Mouse (Mus musculus): ENCODE results near the gene Xylb. TPM values are rescaled to one million over a fixed set of nuclear protein-coding genes. Genes with fewer than 3 reads are reported as not detected.
A peak's percentile ranks its signal among the peaks of the same experiment; 100 is the strongest.
"Not testable (repeated sequence)": the region's sequence is repeated elsewhere in the genome, so short reads cannot be mapped to it uniquely, and the experiment has no call there.

The Xylb gene
- total RNA-seq, 1 experiment from 2014 or later: not detected

- ATAC-seq (replicated peaks; ENCODE audit: insufficient number of reproducible peaks, low FRiP score, low TSS enrichment, poor library complexity, severe bottlenecking): peak; percentile 41; the same call in 1 of the 2 replicates
These were observed 17.5 kb upstream of the Xylb start, which contains the start of gene Acaa1a for GRCm38 (mm10) chr9:119339558-119340211. TSS of gene Acaa1a (plus strand) at chr9:119339676.

GRCm38 (mm10) chr9:119340212-119340580 is 17.0 kb upstream of the Xylb start:
- no peak for ATAC-seq (replicated peaks; ENCODE audit: insufficient number of reproducible peaks, low FRiP score, low TSS enrichment, poor library complexity, severe bottlenecking)

- peak; percentile 87 for ATAC-seq (replicated peaks; ENCODE audit: insufficient number of reproducible peaks, low FRiP score, low TSS enrichment, poor library complexity, severe bottlenecking)
These were observed 16.0 kb upstream of the Xylb start, which contains the start of gene Myd88 for GRCm38 (mm10) chr9:119340909-119341816. TSS of gene Myd88 (minus strand) at chr9:119341411.

GRCm38 (mm10) chr9:119342728-119343127 is 14.5 kb upstream of the Xylb start:
- no peak for ATAC-seq (replicated peaks; ENCODE audit: insufficient number of reproducible peaks, low FRiP score, low TSS enrichment, poor library complexity, severe bottlenecking)

DNA sequence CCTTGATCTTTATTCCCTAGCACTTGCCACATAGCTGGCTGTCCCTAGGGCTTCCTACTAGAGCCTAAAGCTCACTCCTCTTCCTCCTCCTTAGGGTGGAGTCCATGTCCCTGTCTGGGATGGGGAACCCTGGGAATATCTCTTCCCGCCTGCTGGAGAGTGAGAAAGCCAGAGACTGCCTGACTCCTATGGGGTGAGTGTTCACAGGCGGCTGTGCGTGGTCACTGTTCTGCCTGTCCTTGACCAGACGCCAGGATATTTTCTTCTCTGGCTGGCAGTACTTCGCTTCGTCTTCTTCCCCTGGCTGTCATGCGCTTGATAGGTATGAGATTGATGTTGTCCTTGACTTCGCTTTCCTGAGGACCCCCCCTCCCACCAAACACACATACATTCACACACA is 10.8 kb upstream of the Xylb start:
- ATAC-seq (replicated peaks; ENCODE audit: insufficient number of reproducible peaks, low FRiP score, low TSS enrichment, poor library complexity, severe bottlenecking): no peak

GRCm38 (mm10) chr9:119350531-119350930 is 6.7 kb upstream of the Xylb start:
- no peak for ATAC-seq (replicated peaks; ENCODE audit: insufficient number of reproducible peaks, low FRiP score, low TSS enrichment, poor library complexity, severe bottlenecking)

- no peak for ATAC-seq (replicated peaks; ENCODE audit: insufficient number of reproducible peaks, low FRiP score, low TSS enrichment, poor library complexity, severe bottlenecking)
These were observed 6.1 kb upstream of the Xylb start for GRCm38 (mm10) chr9:119350947-119351705.

GRCm38 (mm10) chr9:119352060-119352459 is 5.1 kb upstream of the Xylb start:
- ATAC-seq (replicated peaks; ENCODE audit: insufficient number of reproducible peaks, low FRiP score, low TSS enrichment, poor library complexity, severe bottlenecking): peak; percentile 86

- ATAC-seq (replicated peaks; ENCODE audit: insufficient number of reproducible peaks, low FRiP score, low TSS enrichment, poor library complexity, severe bottlenecking): no peak
These were observed 3.3 kb upstream of the Xylb start for GRCm38 (mm10) chr9:119353926-119354325.

DNA sequence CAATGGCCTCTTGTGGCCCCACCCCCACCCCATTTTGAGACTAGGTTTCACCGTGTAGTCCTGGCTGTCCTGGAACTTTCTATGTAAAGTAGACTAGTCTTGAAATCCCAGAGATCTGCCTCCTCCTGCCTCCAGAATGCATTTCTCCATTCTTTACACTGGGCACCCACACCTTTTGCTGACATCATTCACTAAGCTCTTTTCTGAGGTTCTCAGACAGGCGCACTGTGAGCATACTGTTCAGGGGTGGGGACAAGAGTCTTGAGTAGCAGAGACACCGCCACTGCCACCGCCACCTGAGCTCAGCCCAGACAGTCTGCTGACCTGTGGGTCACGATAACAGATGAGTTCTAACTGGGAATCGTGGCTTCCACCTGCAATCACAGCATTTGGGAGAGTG is 1.2 kb upstream of the Xylb start:
- ATAC-seq (replicated peaks; ENCODE audit: insufficient number of reproducible peaks, low FRiP score, low TSS enrichment, poor library complexity, severe bottlenecking): no peak

GRCm38 (mm10) chr9:119358058-119358429 is 863 bp downstream of the Xylb start:
- no peak for ATAC-seq (replicated peaks; ENCODE audit: insufficient number of reproducible peaks, low FRiP score, low TSS enrichment, poor library complexity, severe bottlenecking)

- no peak for ATAC-seq (replicated peaks; ENCODE audit: insufficient number of reproducible peaks, low FRiP score, low TSS enrichment, poor library complexity, severe bottlenecking)
These were observed 4.2 kb downstream of the Xylb start for GRCm38 (mm10) chr9:119361416-119361815.

GRCm38 (mm10) chr9:119363229-119363628 is 6.0 kb downstream of the Xylb start:
- no peak for ATAC-seq (replicated peaks; ENCODE audit: insufficient number of reproducible peaks, low FRiP score, low TSS enrichment, poor library complexity, severe bottlenecking)

DNA sequence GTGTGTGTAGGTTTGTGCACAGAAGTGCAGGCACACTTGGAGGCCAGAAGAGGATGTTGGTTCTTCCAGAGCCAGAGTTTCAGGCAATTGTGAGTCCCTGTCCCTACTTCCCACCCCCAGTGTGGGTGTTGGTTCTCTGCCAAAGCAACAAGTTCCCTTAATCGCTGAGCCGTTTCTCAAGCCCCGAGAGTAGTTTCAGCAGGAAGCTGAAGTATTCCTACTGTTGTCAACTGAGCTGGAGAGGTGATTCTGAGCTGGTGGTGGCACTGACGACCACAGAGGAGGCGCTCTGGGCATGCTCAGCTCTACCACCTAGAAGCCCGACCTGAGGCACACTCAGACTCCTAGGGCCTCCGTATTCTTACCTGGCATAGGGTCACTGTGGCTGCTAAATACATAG is 8.1 kb downstream of the Xylb start, which contains the start of gene Slc22a14:
Gene Slc22a14 (minus strand): TSS at position 270 of the 400 bp plus-strand sequence.
- ATAC-seq (replicated peaks; ENCODE audit: insufficient number of reproducible peaks, low FRiP score, low TSS enrichment, poor library complexity, severe bottlenecking): no peak

GRCm38 (mm10) chr9:119368367-119368766 is 11.2 kb downstream of the Xylb start:
- no peak for ATAC-seq (replicated peaks; ENCODE audit: insufficient number of reproducible peaks, low FRiP score, low TSS enrichment, poor library complexity, severe bottlenecking)

DNA sequence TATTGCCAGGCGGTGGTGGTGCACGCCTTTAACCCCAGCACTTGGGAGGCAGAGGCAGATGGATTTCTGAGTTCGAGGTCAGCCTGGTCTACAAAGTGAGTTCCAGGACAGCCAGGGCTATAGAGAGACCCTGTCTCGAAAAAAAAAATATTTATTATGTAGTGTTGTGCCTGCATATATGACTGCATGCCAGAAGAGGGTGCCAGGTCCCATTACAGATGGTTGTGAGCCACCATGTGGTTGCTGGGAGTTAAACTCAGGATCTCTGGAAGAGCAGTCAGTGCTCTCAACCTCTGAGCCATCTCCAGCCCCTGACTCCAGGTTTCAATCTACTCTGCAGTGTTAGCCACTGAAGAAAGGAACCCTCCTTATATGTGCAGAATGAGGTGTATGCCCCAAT is 13.6 kb downstream of the Xylb start:
- not testable (repeated sequence) for ATAC-seq (replicated peaks; ENCODE audit: insufficient number of reproducible peaks, low FRiP score, low TSS enrichment, poor library complexity, severe bottlenecking)

DNA sequence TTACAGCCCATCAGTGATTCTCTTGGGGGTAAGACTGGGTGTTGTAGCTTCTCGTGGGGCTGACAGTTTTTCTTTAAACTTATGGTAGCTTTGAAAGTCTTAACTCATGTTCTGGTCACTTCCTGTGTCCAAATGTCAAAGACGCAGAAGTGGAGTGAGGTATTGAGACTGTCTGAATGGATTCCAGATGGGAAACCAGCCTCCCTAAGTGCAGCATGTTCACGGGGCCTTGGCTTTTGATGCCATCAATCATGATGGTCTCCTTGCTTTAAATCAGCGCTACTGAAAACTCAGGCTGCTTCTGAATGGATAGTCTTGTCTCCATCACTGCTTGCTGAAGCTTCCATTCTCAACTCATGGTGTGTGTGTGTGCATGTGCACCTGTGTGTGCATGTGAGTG is 14.1 kb downstream of the Xylb start:
- no peak for ATAC-seq (replicated peaks; ENCODE audit: insufficient number of reproducible peaks, low FRiP score, low TSS enrichment, poor library complexity, severe bottlenecking)

GRCm38 (mm10) chr9:119375008-119375407 is 17.8 kb downstream of the Xylb start:
- no peak for ATAC-seq (replicated peaks; ENCODE audit: insufficient number of reproducible peaks, low FRiP score, low TSS enrichment, poor library complexity, severe bottlenecking)

DNA sequence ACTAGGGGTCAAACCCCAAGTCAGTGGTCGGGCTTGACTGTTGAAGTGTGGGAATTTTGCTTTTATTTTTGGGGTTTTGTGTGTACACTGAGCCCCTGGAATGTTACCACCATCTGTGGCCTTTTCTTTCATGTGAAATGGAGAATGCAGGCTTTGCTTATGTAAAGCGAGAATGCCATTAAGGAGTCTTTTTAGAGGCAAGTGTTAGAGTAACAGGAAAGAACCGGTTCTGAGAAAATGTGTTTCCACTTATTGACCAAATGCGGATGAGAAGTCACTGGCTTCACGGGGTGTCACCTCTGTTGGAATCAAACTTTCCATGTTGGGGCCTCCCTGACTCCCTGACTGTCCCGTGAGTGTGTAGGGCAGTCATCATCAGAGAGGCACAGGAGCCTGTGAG is 18.4 kb downstream of the Xylb start:
- ATAC-seq (replicated peaks; ENCODE audit: insufficient number of reproducible peaks, low FRiP score, low TSS enrichment, poor library complexity, severe bottlenecking): no peak

Data from monocyte, adult 5-6 weeks (primary cell).